Mouse (Mus musculus): Measurements from ENCODE around the gene Sorcs2.
"Not testable (repeated sequence)": the region's sequence is repeated elsewhere in the genome, so short reads cannot be mapped to it uniquely, and the experiment has no call there.

The Sorcs2 gene

DNA sequence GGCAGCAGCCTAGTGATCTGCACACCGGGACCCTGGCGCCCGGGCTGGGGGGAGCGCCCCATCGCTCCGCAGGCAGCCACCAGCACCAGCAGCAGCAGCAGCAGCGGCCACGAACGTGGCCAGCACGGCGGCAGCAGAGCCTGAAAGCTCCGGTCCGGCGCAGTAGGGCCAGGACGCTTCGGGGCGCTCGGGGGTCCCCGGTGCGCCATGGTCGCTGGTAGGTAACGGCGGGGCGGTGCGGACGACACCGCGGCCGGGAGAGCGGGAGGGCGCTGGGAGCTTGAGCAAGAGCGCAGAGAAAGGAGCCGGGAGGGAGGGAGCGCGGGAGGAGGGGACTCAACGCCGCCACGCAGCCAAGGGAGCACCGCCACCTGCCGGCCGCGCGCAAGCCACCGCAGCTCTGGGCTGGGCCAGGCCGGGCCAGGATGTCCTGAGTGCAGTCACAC, at the start of gene Sorcs2:
Sorcs2 (minus strand) TSS at position 303 of the 446 bp plus-strand sequence.
- peak; percentile 93 for DNase-seq

DNA sequence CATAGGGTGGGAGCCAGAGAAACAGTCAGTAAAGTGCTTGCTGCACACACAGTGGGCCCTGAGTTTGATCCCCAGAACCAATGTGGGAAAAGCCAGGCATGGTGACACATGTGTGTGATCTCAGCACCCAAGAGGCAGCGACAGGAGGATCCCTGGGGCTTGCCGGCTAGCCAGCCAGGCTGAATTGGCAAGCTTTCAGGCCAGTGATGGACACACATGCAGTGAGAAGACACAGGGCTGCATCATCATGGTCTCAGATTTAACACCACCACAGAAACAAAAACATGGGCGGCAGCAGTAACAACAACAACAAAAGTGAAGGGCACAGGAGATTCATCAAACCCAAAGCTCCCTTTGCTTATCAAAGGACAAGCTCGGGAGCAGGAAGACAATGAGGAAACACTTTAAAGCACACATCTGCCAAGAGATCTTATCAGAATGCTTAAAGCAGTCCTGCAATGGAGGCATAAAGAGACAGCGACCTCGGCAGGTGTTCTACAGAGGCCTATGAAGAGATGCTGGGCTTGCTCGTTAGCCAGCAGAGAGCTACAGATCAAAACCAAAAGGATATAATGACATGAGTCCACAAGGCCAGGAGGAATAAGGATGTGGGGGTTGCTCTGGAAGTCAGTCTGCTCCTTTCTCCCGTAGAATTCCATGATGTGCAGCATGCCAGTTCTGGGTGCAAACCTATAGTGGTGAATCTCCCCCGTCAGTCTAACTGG, 48.4 kb upstream of the Sorcs2 start:
- no peak for DNase-seq

DNA sequence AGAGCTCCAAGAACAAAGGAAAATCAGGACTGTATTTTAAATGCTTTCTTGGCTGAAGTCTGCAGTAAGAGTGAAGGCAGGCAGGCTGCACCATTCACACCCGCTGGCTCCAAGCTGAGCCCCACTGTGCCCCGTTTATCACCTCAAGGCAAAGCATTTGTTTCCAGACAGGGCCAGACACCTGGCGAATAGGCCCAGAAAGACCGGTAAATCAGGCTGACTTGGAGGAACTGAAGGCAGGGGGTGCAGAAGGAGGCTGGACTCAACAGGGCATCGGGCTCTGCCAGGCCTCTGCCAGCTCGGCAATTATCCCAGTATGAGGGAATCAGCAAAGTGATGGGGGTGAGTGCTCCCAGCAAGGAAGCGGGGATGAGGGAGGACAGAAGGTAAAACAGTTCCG, 47.1 kb upstream of the Sorcs2 start:
- DNase-seq: no peak

GRCm38 (mm10) chr5:36444611-36445010, 46.7 kb upstream of the Sorcs2 start:
- no peak for DNase-seq

DNA sequence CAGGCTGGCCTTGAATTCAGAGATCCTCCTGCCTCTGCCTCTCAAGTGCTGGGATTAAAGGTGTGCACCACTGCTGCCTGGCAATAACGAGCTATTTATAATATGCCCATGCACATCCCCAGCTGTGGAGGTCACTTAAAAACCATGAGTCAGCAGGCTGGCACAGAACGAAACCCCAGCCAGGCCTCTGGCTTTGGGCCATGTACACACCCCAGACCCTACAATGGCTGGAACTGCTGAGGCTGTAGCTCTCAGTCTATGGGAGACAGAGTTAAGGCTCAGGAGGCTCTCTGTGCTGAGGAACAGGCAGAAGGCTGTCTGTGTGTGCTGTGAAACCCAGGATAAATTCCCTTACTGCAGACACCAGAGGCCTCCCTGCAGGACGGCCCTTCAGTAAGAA, 42.8 kb upstream of the Sorcs2 start:
- DNase-seq: no peak

DNA sequence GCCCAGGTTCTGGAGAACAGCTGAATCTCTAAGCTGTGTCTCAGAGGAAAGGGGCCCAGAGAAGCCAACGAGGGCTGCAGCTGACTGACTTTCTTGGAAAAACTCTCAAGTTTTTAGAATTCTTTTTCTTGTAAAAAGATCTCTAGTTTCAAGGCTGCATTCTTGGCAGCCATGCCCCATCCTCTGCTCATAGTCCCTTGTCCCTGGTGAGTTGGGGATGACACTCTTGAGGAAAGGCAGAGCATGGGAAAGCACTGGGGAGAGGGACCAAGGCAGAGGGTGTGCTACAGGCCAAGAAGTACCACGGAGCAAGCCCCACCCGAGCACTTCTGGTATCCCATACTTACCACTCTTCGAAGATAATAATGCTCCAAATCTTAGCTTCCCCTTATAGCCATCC, 38.9 kb upstream of the Sorcs2 start:
- no peak for DNase-seq

DNA sequence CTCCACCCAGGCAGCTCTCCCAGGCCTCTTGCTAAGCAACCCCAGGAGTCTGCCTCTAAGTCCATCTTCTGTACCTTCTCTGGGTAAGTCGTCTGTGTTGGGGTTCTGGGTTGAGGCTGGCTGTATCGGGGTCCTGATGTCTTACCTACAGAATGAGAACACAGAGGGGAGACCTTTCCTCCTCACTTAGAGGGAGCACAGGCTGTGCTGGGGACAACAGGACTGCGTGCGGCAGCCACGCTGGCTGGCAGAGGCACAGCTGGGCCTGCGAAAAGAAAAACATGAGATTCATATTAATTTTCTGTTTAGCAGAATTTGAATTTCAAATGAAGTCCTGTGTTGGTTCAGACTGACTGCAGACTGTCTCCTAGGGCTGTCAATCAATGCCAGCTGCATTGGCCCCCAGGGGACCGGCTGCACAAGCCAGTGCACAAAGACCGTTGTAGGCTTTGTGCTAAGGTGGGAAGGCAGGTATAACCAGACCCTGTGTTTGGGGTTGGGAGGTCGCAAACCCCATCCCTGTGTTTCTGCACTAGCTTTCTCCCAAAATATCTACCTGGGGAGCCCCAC, 36.5 kb upstream of the Sorcs2 start:
- DNase-seq: no peak

GRCm38 (mm10) chr5:36431711-36432110, 33.8 kb upstream of the Sorcs2 start:
- DNase-seq: peak; percentile 35

- DNase-seq: no peak
These were observed 31.6 kb upstream of the Sorcs2 start for GRCm38 (mm10) chr5:36429551-36429950.

DNA sequence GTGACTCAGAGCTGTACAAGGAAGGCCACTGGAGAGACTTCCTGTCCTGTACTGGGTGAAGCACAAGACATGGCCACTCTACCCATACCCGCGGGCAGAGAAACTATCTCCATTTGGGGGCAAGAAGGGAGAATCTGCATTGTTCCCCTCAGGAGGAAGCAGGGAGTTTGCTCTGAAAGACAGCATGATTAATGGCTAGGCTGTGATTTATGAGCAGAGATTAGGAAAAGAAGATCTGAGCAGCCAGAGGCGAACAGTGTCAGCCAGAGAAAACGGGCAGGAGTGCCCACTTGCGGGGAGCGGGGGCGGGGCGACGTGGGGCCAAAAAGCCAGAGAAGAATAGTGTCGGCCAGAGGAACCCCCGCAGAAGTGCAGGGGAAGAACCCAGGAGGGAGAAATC, 29.9 kb upstream of the Sorcs2 start:
- DNase-seq: no peak

DNA sequence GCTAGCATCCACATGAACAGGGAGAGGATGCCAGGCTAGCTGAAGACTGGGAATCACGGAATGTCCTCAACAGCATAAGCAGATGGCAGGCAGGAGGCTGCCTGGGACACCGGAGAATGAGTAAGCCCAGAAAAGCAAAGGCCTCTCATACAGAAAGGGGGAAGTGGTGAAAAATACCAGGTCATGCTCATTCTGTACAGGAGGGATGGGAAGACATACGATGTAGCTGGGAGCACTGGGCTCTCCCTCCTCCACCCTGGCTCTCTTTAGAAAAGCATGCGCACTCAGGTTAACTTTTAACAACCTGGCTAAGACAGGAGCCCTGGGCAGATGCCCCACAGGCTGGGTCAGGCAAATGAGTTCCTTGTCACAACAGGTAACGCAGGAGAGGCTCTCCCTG, 28.5 kb upstream of the Sorcs2 start:
- peak; percentile 46 for DNase-seq

DNA sequence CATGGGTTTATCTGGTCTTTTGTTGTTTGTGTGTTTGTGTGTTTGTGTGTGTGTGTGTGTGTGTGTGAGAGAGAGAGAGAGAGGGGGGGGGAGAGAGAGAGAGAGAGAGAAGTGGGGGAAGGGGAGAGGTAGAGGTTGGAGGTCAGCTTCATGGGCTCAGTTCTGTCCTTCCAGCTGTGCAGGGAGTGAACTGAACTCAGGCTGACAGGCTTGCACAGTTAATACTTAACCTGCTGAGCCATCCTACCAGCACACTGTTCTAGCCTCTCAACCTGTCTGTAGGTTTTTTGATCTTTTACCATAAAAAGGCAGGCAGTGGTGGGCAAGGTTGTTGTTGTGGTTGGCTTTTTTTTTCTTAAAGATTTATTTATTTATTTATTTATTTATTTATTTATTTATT, 26.7 kb upstream of the Sorcs2 start:
- no peak for DNase-seq

DNA sequence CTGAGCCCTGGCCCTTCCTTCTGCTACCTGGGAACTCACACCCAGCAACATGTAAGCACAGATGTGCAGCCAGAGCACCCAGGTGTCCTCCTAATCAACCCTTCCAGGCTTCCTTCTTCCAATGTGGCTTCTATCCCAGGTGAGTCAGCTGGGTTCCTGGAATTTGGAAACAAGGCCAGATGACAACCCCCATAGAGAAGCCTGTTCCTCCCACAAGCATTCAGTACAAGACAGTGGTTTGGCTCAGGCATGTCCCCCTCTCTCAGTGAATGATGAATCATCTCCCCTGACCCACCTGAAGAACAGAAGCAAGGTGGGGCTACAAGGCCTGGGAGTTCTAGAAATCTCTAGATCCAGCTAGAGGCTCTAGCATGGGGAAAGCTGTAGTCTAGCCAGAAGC, 24.8 kb upstream of the Sorcs2 start:
- DNase-seq: no peak

DNA sequence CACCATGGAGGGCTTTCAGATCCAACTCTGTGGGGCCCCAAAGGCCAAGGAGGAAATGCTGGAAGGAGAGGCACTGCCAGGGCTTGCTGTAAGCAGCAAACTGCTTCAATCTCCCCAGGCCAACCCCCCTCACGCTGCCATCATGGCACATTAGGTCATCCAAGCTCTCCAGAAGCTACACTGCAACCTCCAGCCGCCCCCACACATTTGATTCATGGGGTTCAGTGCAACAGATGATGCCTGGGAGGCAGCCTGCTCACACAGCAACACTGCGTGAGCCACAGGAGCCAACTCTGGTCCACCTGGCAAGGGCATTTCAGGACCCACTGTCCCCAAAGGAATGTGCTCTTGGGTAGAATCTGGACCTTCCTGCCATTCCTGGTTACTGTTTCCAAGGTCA, 21.9 kb upstream of the Sorcs2 start:
- DNase-seq: no peak

DNA sequence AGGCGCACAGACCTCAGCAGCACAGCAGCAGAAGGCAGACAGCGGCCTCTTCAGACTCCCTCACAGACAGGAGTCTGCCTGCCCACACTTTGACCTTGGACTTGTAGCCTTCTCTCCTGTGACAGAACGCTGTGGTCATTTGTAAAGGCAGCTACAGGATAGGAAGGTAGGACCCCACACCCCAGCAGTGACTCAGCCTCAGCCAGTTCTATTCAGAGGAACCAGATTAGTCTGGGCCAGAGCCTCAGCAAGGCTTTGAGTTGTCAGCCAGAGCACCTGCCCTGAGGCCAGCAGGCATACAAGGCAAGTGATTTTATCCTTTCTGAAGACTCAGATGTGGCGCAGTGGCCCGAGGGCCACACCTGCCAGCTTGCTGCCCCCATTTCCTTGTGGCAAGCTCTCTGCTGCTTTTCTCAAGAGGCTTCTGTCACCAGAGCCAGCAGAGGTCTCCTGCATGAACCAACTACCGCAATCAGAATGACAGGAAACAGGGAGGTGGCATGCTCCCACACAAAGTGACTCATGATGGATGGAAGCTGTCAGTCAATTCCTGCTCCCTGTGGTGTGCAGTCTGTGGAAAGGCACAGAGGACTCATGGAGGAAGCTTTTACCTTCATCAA, 16.9 kb upstream of the Sorcs2 start:
- no peak for DNase-seq

DNA sequence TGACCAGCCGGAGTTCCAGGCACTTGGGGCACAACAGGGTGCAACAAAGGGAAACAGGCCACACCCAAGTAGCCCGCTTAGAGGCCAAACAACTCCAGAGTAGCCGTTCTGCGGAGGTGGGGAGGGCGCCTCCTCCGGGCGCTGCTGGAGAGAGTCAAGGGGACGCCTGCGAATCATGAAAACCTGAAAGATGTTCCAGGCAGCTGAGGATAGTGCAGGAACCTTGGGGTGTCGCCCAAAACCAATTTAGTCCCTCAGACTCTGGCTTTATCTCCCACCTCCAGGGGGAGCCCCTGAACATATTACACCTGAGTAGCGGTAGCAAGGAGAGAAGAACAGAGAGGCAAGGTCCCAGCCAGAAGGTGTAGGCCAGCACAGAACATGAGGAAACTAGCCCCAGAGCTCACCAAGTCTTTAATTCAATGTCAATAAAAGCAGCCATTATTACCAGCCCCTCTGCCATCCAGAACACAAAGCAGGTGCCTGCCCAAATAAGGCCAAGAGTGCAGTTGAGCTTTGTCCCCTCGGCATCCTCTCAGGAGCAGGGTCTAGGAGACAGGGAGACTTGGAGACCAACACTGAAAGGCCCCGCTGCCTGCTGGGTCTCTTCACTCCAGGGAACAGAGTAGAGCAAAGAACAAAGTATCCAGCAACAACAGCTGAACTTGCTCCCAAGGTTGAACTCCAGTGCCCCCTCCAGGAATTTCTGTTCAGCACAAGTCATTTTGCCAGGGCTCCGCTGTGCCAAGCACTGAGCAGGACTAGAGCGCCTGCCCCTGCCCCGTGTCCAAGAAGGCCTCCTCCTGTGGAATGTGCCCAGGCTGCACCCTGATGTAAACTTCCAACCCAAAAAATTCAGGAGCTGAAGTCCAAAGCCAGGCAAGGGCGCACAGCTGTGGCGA, 775 bp upstream of the Sorcs2 start:
- peak; percentile 75 for DNase-seq

DNA sequence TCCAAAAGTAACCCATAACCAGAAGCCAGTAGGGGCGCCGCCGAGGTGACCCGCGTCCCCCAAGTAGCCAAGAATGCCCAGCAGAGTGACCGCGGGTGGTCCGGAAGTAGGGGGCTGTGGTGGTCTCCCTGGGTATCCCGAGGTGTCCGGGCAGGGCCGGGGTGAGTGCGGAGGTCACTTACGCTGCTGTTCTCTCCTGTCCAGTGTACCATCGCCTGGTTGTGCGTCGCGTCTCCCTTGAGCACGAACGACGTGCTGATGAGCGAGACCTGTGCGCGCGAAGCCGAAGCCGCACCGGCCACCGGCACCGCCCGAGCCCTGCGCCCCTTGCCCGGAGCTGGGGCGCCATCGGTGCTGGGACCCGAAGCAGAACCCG, 567 bp downstream of the Sorcs2 start:
- DNase-seq: peak; percentile 44

GRCm38 (mm10) chr5:36396491-36397383, 1.2 kb downstream of the Sorcs2 start:
- peak; percentile 43 for DNase-seq

DNA sequence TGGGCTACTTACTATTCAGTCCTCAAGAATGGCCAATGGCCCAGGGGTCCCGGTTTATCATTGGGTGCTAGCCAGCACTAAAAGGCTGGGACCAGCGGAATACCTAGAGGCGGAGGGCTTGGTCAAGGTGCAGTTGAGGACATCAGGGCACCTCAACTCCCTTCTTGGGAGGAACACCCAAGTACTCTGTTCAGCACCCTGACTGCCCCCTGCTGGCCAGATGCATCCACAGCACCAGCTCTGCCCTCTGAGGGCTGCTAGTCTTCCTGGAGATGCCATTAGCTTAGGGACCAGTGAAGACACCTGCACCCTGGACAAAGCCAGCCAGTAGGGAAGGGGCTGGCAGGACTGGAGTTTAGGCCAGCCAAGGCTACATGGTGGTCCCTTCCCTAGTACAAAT, 1.9 kb downstream of the Sorcs2 start:
- peak; percentile 87 for DNase-seq

DNA sequence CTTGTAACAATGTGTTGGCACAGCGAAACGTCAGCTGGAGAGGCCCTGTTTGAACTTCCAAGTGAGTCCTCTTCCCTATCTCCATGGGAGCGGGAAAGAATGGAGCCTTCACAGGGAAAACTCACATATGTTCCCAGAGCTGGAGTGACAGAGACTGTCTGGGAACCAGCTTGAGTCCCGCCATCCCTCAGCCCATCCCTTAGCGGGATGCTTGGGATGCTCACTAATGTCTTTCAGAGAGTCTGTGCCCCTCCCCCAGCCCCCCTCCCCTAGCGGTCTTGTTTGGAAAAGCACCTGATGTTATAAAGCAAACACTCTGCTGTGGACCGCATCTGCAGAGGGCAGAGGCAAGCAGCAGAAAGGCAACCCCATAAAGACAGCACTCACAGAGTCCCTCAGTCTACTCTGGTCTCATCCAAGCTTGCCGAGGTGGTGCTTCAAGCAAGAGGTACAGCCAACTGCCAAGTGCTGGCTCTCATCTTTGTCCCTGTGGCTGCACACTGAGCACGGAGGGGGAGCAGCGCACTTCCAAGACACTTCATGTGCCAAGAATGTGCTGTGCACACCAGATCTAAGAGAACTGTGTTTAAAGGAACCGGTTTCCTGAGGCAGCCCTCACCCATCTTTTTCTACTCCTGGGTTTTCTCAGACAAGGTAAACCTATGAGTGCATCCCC, 3.0 kb downstream of the Sorcs2 start:
- no peak for DNase-seq

GRCm38 (mm10) chr5:36391751-36392150, 6.2 kb downstream of the Sorcs2 start:
- no peak for DNase-seq

DNA sequence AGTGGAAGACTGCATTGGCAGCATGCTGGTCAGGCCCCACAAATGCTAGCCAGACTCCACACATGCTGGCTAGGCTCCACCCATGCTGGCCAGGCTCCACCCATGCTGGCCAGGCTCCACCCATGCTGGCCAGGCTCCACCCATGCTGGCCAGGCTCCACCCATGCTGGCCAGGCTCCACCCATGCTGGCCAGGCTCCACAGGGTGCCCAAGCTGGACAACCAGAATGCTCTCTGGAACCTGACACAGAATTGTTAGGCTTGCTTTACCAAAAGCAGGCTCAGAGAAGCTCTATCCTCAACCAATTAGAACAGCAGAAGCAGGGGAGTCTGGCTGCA, 7.4 kb downstream of the Sorcs2 start:
- not testable (repeated sequence) for DNase-seq
